Mouse (Mus musculus) liver, embryonic 13.5 days (tissue): ENCODE measurements around the gene Mst1r. TPM values are rescaled to one million over a fixed set of nuclear protein-coding genes. Genes with fewer than 3 reads are reported as not detected.

Experiments used
- ATAC-seq: fragments of 200-750 bp; cut with Nextera tagmentation; 2 replicates; pipeline ENCODE4 v1.8.0; 2017; ENCODE audit warnings: low read depth, mild to moderate bottlenecking, moderate number of reproducible peaks, moderate library complexity
- DNase-seq: peaks from one replicate; pipeline ENCODE4 v3.0.0; 2022
- H3K27ac ChIP-seq: fragments of 300-500 bp; sonication (generic); 2 replicates; pipeline ENCODE4 v1.5.1; 2015; ENCODE audit warnings: moderate library complexity, mild to moderate bottlenecking, inconsistent platforms
- H3K27me3 ChIP-seq: fragments of 300-500 bp; sonication (generic); 2 replicates; pipeline ENCODE4 v1.6.1; 2015; ENCODE audit warnings: mild to moderate bottlenecking, inconsistent platforms
- H3K36me3 ChIP-seq: fragments of 300-500 bp; sonication (generic); 2 replicates; pipeline ENCODE4 v1.6.1; 2015; ENCODE audit warnings: mild to moderate bottlenecking, inconsistent platforms
- H3K4me1 ChIP-seq: fragments of 300-500 bp; sonication (generic); replicated peaks from 2 replicates; pipeline ENCODE4 v1.6.1; 2015; ENCODE audit warnings: inconsistent platforms
- H3K4me2 ChIP-seq: fragments of 300-500 bp; sonication (generic); 2 replicates; pipeline ENCODE4 v1.6.1; 2015; ENCODE audit warnings: inconsistent platforms, mild to moderate bottlenecking, moderate library complexity
- H3K4me3 ChIP-seq: fragments of 300-500 bp; sonication (generic); replicated peaks from 2 replicates; pipeline ENCODE4 v1.5.1; 2015; ENCODE audit warnings: mild to moderate bottlenecking, inconsistent platforms
- H3K9ac ChIP-seq: fragments of 300-500 bp; sonication (generic); 2 replicates; pipeline ENCODE4 v1.6.1; 2015; ENCODE audit warnings: mild to moderate bottlenecking, inconsistent platforms
- H3K9me3 ChIP-seq: fragments of 300-500 bp; sonication (generic); replicated peaks from 2 replicates; pipeline ENCODE4 v1.6.1; 2016; ENCODE audit warnings: inconsistent platforms
- WGBS: fragments of 180-500 bp; shearing (Covaris S2); methylation state at CpG from one replicate; pipeline ENCODE4 v1.1.7; 2015; ENCODE audit not compliant: insufficient replicate concordance; 5-methylcytosine and 5-hydroxymethylcytosine counted together
- polyA plus RNA-seq: library from polyadenylated mRNA; unstranded; fragments of >200 nt; fragmentation: Nextera tagmentation; extraction: Ambion mirVana; gene quantifications from 2 replicates; pipeline ENCODE4 v1.2.1, GENCODE M21; 2015

Gene Mst1r
- polyA plus RNA-seq, 1 experiment from 2014 or later = 0.71 TPM

DNA sequence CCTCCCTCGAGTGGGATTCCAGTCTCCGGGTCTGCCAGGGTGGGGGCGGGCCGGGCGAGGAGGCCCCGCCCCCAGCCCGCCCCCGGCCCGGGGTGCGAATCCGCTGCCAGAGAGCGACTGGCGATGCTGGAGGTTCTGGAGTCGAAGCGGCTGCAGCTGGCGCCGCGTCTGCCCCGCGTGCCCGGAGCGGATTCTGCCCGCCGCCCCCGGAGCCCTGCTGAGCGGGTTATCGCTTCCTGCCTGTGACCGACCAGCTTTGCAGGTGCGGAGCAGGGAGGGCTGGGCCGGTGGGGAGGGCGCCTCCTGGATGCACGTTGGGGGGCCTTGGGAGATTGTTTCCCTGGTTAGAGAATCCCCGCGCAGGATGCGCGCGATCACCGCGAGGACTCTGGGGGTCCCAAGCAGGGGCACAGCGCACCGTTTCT, 29.1 kb downstream of the Mst1r start:
- DNase-seq (no peak), ATAC-seq (no peak)
- peak overlapping the region; percentile 63 for H3K4me2 ChIP-seq
- peaks cover 11% of the 10 kb centered on the region for H3K4me1 ChIP-seq
- no peaks in the 10 kb centered on the region for H3K36me3 ChIP-seq
- no peaks in the 10 kb centered on the region for H3K9me3 ChIP-seq
- H3K27me3 ChIP-seq = peaks cover 88% of the 10 kb centered on the region
- peak overlapping the region; percentile 48 for H3K4me3 ChIP-seq
- WGBS = 1% methylated on average over 40 of the region's 41 CpGs
- no peak overlapping the region for H3K27ac ChIP-seq
- peak overlapping the region; percentile 26; the same call in 1 of the 2 replicates for H3K9ac ChIP-seq

DNA sequence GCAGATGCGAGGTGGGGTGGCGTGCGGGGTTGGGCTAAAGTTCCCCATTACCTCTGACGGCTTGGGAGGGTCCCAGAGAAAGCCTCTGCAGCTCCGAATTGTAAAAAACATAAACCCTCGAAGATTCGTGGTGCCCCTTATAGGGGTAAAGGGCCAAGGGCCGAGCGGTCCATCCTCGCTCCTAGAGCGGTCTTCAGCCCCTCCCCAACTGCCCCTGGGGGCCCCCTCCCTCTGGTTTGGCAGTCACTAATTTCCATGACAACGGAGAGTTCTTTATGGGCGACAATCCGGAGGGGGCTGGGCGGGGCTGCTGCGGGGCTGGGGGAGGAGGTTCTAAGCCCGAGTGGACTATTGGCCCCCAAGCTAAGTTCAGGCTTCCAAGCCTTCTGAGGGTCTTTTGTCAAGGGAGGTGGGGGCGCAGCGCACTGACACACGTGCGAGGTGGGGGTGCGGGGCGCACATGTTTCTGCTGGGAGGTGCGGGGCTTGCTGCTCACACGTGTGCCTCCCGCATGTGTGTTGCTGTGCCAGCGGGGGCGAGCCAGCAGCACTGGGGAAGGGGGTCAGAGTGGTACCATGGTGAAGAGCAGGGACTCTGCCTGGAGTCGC, 29.6 kb downstream of the Mst1r start:
- Histone ChIP-seq H3K27me3 (peaks cover 88% of the 10 kb centered on the region), H3K9me3 (no peaks in the 10 kb centered on the region), H3K36me3 (no peaks in the 10 kb centered on the region), H3K9ac (peak overlapping the region; percentile 26; the same call in 1 of the 2 replicates), H3K27ac (no peak overlapping the region), H3K4me2 (peak overlapping the region; percentile 63), H3K4me1 (peaks cover 11% of the 10 kb centered on the region), H3K4me3 (peak overlapping the region; percentile 48)
- DNase-seq = no peak
- no peak for ATAC-seq
- 4% methylated on average over 29 of the region's 29 CpGs for WGBS

DNA sequence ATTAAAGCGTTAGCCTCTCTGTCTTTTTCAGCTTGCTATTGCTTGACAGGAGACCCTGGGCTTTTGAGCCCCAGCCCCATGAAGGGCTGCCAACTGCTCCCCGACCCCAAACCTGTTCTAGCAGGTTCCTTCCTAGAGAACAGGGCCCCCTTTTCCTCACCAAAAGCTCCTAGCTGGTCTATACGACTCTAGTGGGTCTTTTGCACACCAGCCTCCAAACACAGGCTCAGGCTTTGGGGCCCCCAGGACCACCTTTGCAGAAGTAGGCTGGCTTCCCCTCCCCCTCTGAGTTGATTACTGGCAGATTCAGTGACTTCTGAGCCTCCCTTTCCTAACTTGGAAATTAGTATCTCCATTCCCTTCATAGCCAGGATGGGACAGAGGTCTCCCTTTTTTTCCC, 30.2 kb downstream of the Mst1r start:
- H3K4me3 ChIP-seq = no peak overlapping the region
- DNase-seq = no peak
- H3K27me3 ChIP-seq = peaks cover 85% of the 10 kb centered on the region
- H3K4me2 ChIP-seq = peak overlapping the region; percentile 63; the same call in 1 of the 2 replicates
- no peak overlapping the region for H3K9ac ChIP-seq
- H3K4me1 ChIP-seq = peaks cover 11% of the 10 kb centered on the region
- no peaks in the 10 kb centered on the region for H3K9me3 ChIP-seq
- WGBS = 27% methylated on average over 3 of the region's 3 CpGs
- no peak for ATAC-seq
- H3K27ac ChIP-seq = no peak overlapping the region
- no peaks in the 10 kb centered on the region for H3K36me3 ChIP-seq

DNA sequence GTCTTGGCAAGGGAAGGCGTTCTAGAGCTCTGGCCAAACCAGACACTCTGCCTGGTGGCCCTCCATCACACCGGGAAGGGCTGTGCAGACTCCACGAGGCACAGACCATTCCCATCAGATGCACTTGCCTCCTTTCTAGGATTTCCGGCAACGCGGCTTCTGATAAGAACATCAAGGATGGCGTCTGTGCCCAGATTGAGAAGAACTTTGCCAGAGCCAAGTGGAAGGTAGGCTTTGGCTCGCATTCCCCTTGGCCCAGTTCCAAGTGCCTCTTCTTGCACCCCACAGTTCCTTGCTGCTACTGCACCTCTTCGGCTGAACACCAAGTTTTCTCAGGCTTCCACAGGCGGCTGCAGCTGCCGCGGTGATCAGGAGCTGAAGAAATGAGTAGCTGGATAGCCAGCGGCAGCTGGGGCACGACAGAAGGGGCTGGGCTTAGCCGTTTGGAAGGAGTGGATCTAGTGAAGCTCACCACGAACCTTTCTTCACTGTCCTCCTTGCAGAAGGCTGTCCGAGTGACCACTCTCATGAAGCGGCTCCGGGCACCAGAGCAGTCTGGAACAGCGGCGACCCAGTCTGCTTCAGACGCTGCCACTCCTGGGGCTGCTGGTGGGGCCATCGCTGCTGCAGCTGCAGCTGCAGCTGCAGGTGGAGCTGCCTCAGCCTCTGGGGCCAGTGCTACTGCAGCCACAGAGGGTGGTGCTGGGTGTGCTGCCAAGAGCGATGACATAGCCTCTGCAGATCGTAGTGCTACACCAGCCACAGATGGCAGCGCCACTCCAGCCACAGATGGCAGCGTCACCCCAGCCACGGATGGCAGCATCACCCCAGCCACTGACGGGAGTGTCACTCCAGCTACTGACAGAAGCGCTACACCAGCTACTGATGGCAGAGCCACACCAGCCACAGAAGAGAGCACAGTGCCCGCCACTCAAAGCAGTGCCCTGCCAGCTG, 40.8 kb downstream of the Mst1r start:
- ATAC-seq = no peak
- 78% methylated on average over 31 of the region's 31 CpGs for WGBS

DNA sequence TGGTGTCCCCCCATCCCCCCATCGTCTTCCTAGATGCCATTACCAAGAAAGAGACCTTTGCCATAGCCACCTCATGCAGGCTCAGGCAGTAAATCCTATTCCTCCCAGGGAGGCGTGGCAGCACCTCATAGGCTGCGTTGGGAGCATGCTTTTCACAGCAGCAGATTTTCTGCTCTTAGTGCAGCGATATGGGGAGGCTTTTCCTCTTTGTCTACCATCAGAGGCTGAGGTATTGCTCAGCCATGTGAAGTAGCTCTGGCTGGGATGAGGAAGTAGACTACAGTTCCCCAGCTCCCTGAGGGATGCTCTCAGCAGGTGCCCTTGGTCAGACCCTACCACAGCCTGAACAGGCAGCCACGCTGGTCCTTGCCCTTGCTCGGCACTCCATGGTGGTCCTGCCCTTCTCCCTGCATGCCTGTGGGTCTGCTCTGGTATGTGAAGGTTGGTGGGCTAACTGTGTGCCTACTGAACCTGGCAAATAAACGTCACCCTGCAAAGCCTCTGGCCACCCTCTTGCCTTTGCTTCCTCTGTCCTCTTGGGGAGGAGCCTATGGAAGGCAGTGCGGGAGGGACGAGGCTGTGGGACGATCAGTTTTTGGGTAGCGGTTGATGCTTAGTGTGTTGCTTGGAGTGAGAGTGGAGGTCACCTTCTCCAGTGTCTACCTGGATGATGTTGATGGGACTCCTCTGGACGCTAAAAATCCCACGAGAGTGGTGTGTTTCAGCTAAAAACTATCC, 42.7 kb downstream of the Mst1r start:
- no peak for DNase-seq
- 0 out of 2 replicates have a peak, but pooled peaks cover 2% of the 10 kb centered on the region for H3K36me3 ChIP-seq
- no peak overlapping the region for H3K4me2 ChIP-seq
- peaks cover 4% of the 10 kb centered on the region; the same call in 1 of the 2 replicates for H3K27me3 ChIP-seq
- no peak for ATAC-seq
- peaks cover 26% of the 10 kb centered on the region for H3K4me1 ChIP-seq
- no peak overlapping the region for H3K27ac ChIP-seq
- H3K9ac ChIP-seq = no peak overlapping the region
- no peaks in the 10 kb centered on the region for H3K9me3 ChIP-seq
- H3K4me3 ChIP-seq = no peak overlapping the region
- WGBS = 69% methylated on average over 13 of the region's 13 CpGs

More for the DNA sequence above, 40.8 kb downstream of the Mst1r start:
- Histone ChIP-seq H3K4me2 (no peak overlapping the region), H3K9ac (no peak overlapping the region), H3K9me3 (no peaks in the 10 kb centered on the region), H3K27me3 (peaks cover 4% of the 10 kb centered on the region; the same call in 1 of the 2 replicates), H3K36me3 (no peaks in the 10 kb centered on the region), H3K4me1 (peaks cover 20% of the 10 kb centered on the region), H3K27ac (no peak overlapping the region), H3K4me3 (no peak overlapping the region)
- no peak for DNase-seq

DNA sequence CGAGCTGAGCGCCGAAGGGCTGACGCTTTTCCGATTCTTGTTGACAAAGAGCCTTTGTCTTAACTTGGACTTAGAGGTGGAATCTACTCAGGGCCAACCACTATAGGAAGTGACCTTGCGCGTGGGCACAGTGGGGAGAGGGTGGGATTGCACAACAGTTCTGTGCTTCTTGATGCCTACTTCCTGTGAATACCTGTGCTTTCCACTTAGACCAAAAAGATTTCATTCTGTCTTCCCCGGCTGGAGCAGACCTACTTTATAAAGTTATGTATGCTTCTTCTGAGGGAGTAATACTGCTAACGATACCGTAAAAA, 43.2 kb downstream of the Mst1r start, which contains the start of gene Traip:
Gene Traip, plus strand, starts transcription at position 215 of the 314 bp plus-strand sequence.
- 78% methylated on average over 10 of the region's 10 CpGs for whole genome bisulfite sequencing
- H3K9me3 ChIP-seq = no peaks in the 10 kb centered on the region
- H3K36me3 ChIP-seq = 0 out of 2 replicates have a peak, but pooled peaks cover 6% of the 10 kb centered on the region
- H3K27ac ChIP-seq = peak within 1 kb of the TSS; percentile 73
- H3K4me1 ChIP-seq = peaks cover 26% of the 10 kb centered on the region
- no peak for DNase-seq
- H3K27me3 ChIP-seq = peaks cover 4% of the 10 kb centered on the region; the same call in 1 of the 2 replicates
- H3K4me2 ChIP-seq = peak within 1 kb of the TSS; percentile 84
- no peak for ATAC-seq
- H3K9ac ChIP-seq = peak within 1 kb of the TSS; percentile 81
- H3K4me3 ChIP-seq = peak within 1 kb of the TSS; percentile 86

DNA sequence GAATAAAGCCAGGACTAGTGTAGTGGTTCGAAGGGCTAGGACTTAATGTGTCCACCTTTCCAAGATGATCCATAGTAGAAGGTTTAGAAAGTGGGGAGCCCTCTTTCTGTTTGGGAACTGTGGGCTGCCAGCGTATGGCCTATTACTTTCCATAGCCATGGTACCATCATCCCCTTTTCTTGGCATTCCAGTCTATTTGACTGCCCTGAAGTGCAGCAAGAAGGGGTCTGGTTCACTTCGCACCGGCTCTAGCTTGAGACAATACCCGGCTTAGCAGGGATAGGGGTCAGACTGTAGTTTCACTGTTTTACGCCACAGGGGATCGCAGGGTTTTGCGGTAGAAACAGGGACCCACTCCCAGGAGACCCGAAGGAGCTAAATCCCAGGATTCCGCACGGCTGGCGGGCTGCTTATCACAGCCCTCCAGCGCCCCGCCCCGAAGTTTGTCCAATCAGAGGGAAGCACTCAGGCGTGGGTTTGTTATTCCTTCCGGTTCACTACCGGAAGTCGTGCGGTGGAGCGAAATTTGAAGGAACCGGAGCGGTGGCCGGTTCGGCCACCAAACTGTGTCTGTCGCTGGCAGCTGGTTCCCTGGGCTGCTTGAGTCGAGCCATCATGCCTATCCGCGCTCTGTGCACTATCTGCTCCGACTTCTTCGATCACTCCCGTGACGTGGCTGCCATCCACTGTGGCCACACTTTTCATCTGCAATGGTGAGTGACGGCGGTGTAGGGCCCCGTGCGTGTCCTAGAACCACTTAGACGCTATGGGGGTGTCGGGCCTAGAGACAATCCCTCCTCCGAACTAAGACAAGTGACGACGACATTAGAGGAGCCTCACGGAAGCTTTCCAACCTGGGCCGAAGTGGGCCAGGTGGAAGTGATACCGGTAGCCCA, 44.0 kb downstream of the Mst1r start:
- no peaks in the 10 kb centered on the region for H3K27me3 ChIP-seq
- peak overlapping the region; percentile 81 for H3K9ac ChIP-seq
- peaks cover 26% of the 10 kb centered on the region for H3K4me1 ChIP-seq
- H3K27ac ChIP-seq = peak overlapping the region; percentile 73
- H3K4me3 ChIP-seq = peak overlapping the region; percentile 86
- peaks cover 9% of the 10 kb centered on the region; the same call in 1 of the 2 replicates for H3K36me3 ChIP-seq
- DNase-seq (peak; percentile 86), ATAC-seq (peak; percentile 90)
- no peaks in the 10 kb centered on the region for H3K9me3 ChIP-seq
- peak overlapping the region; percentile 84 for H3K4me2 ChIP-seq
- 13% methylated on average over 45 of the region's 45 CpGs for WGBS

DNA sequence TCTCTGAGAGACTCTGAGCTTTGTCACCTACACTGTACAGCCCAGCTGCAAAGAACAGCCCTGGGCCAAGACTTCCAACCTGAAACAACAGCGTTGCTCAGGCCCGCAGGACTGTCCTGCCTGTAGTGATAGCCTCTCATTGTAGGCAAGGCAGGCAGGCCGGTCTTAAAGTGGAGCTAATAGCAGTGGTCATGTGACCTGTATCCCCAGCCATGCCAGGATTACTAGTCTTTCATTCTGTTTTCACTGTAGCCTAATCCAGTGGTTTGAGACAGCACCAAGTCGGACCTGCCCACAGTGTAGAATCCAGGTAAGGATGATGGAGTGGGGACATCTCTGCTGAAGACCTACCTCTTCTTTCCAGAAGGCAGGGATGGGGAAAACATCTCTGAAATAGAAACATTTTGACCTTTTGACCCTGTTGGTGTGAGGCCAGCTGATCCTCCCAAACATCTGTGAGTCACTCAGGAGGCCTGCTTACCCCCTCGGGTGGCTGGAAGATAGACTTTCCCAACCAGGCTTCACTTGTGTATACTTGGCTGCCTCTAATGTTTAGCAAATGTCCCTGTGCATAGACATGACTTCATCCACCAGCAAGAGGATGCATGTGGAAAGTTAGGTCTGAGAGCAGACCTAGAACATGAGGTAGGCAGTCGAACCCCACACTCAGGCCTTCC, 49.1 kb downstream of the Mst1r start:
- Histone ChIP-seq H3K36me3 (peaks cover 59% of the 10 kb centered on the region), H3K4me1 (peaks cover 18% of the 10 kb centered on the region), H3K27me3 (no peaks in the 10 kb centered on the region), H3K4me2 (no peak overlapping the region), H3K9ac (no peak overlapping the region), H3K27ac (no peak overlapping the region), H3K4me3 (no peak overlapping the region), H3K9me3 (no peaks in the 10 kb centered on the region)
- no peak for ATAC-seq
- WGBS = 82% methylated on average over 6 of the region's 6 CpGs
- no peak for DNase-seq

DNA sequence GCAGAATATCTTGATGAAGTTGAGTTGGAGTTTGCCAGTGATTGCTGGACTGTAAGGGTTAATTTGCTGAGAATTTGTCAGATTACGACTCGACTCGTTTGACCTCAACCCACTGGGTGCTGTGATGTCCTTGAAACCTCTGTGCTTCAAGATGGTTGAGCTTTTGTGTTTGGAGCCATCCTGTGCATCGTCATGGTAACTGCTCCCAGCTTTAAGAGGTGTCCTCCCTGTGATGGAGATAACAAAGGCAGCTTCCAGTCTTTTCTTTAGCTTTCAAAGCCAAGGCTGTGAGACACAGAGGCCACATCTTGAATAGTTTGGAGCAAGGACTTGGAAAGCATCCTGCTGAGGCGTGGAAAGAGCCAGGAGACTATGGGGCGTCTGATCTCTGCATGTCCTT, 50.5 kb downstream of the Mst1r start:
- ATAC-seq (no peak), DNase-seq (no peak)
- no peak overlapping the region for H3K4me3 ChIP-seq
- peaks cover 16% of the 10 kb centered on the region for H3K4me1 ChIP-seq
- H3K9ac ChIP-seq = no peak overlapping the region
- no peak overlapping the region for H3K27ac ChIP-seq
- H3K4me2 ChIP-seq = no peak overlapping the region
- no peaks in the 10 kb centered on the region for H3K27me3 ChIP-seq
- H3K9me3 ChIP-seq = no peaks in the 10 kb centered on the region
- H3K36me3 ChIP-seq = peaks cover 73% of the 10 kb centered on the region
- 61% methylated on average over 6 of the region's 6 CpGs for WGBS

DNA sequence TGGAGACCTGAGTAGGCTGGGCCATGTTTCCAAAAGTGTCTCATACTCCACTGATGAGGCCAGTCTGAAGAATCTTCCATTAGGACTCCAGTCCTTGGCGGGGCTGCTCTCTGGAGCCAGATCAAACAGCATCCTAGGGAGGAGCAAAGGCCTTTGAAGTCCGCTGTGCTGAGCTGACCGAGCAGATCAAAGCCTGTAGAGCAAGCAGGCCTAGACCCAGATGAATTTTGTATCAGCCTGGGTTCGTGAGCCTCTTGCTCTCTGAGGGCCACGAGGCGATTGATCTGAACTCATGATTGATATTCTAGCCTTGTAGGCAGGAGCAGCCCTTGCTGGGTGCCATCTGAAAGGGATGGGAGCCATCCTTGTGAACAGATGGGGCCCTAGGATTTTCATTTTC, 53.2 kb downstream of the Mst1r start:
- DNase-seq (no peak), ATAC-seq (no peak)
- Histone ChIP-seq H3K36me3 (peaks cover 91% of the 10 kb centered on the region), H3K4me3 (no peak overlapping the region), H3K4me1 (peaks cover 11% of the 10 kb centered on the region), H3K4me2 (no peak overlapping the region), H3K9ac (no peak overlapping the region), H3K9me3 (no peaks in the 10 kb centered on the region), H3K27me3 (no peaks in the 10 kb centered on the region), H3K27ac (no peak overlapping the region)
- WGBS = 76% methylated on average over 6 of the region's 6 CpGs
